Mouse (Mus musculus) left cerebral cortex, postnatal 14 days (tissue): Measurements from ENCODE around the gene Pkn2. TPM values are rescaled to one million over a fixed set of nuclear protein-coding genes. Genes with fewer than 3 reads are reported as not detected.
A peak's percentile ranks its signal among the peaks of the same experiment; 100 is the strongest.

Source experiments
- DNase-seq, 2 experiments: peaks; one replicate each; pipeline ENCODE4 v3.0.0; 2021 to 2022; ENCODE audit warnings: low spot score in 2 of 2, mixed read lengths in 1 of 2
- intact Hi-C: fragments of 180-260 bp; cut with DNase I; formaldehyde crosslinking; loops from one replicate; pipeline ENCODE4 v1.15.1; 2025
- total RNA-seq, 2 experiments: library from RNA; stranded (reverse); gene quantifications; 2 replicates each; pipeline ENCODE4 v1.2.3; 2021

Gene Pkn2
- total RNA-seq, 2 experiments from 2014 or later: 23.8 to 30.1 TPM

DNA sequence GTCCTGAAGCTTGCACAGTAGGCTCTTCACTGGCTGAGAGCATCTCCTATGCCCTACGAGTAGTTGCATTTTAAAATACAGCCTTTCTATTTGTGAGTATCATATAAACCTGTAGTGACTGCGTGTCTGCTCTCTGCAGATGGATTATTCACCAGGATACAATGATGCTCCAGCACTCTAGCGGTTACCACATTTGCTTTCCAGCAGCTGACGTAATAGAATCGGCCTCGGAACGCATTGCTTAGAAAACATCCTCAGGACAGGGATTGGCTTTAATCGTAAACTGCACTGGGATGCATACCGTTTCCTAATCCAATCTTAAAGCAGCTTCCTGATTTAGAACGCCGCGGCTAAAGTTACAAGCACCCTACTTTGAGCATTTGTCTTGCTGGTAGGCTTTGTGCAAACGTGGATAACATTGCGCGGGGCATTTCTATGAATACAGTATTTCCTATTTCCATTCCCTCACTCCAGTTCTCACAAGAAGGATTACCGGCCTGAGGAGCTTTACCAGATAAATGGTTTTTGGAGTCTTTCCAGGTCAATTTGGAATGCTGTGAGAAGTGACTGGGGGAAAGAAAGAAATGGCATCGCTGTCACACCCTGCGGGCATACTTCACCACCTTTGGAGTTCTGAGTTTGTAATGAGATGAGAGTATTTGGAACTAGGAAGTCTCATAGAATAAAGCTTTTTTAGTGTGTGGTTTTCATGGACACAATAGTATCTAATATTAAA lies 126.5 kb downstream of the Pkn2 start:
- intact Hi-C loops: no loop called here
- peak in 1 of 2 experiments; percentile 18 for DNase-seq

DNA sequence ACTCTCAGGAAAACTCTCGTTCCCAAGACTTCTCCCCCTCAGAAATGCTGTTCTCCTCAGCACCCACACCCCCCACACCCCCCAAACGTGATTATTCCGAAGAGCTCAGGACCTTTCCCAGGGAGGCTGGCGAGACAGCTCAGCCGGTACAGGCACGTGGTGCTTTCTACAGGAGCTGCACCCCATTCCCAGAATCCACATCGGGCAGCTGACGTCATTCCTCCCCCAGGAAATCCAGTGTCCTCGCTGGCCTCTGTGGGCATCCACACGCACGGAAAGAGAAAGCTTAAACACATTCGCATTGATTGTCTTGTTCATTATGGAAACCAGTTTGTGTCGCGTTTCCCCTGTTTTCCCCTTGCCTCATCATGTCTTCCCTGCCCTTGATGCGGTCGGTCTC lies 132.7 kb downstream of the Pkn2 start:
- no peak for DNase-seq
- intact Hi-C loops: no loop called here

DNA sequence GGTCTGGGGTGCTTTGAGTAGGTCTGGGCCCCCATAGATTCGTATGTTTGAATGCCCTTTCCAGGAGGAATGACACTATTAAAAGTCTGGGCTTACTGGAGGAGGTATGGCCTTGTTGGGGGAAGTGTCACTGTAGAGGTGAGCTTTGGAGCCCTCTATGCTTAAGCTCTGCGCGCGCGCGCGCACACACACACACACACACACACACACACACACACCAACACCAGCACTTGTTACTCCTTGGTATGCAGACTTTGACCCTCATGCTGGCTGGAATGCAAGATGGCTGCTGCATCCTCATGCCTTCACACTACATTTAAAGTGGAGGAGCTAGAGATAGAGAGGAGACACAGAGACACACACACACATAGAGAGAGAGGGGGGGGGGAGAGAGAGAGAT lies 134.1 kb downstream of the Pkn2 start:
- DNase-seq: no peak
- intact Hi-C loops: no loop called here

DNA sequence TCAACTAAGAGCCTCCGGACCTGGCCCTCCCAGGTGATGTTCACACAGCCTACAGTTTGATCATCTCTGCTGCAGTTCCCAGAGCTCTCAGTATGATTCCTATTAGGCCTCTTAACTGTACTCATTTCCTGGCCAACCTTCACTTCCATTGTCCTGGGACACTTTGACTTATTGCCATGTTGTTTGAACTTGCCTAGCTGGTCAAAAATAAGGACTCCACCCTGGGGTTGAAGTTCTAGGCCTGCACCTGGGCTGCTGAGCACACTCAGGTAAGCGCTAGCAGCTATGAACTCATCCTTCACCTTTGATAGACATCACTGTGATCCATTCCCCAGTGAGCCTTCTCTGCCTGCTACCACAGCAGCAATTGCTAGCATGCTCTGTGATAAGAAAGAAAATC lies 136.7 kb downstream of the Pkn2 start:
- no peak for DNase-seq
- intact Hi-C loops: no loop called here

DNA sequence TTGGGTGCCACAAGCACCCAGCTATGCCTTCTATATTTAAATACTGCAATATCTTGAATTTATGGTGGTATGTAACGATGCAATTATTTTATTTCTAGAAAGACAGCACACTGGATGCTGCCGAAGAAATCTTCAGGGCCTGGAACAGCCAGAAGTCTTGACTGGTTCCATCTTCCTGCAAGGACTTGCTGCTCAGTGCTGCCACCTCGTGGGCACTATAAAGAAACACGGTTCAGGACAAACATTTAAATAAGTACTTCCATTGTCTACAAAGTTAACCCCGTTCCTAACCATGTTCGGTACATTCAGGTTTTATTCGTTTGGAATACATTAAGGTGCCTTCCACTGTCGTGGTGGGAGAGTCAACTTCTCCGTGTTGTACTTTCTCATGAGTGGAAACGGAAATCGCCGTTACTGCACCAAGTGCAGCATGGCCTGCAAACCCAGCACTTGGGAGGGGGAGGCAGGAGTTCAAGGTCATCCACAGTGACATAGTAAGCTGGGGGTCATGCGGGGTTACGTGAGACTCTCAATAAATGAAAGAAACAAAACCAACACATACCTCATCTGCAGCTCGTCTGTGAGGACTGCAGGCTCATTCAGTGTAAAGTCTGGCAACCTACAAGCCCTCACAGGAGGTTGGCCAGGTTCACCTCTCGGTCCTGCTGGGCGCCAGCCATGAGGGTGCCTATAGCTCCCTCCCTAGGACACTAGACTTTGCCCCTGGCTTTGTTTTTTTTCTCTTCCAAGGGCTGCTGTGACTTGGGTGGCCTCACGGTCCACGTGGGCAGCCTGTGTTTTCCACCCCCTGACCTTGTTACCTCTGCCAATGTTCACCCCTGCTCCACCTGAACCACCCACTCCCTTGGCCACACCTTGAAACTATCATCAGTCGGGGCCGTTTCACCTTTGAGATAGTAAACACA lies 137.6 kb downstream of the Pkn2 start:
- peak in 1 of 2 experiments; percentile 45 for DNase-seq
- intact Hi-C loops: no loop called here

Other genes starting within 250 kb of the Pkn2 start
- 1 to 10 TPM; 4.7 to 5.2 TPM for gene Kyat3, start 181.0 kb downstream of the Pkn2 start, total RNA-seq
- gene Gtf2b, start 117.0 kb downstream of the Pkn2 start, total RNA-seq: 10 to 100 TPM; 38.0 to 42.0 TPM